Mouse (Mus musculus) limb, embryonic 12.5 days (tissue): ENCODE results near the gene Cyp4f18. TPM values are rescaled to one million over a fixed set of nuclear protein-coding genes. Genes with fewer than 3 reads are reported as not detected.

Experiments
- ATAC-seq: fragments of 200-750 bp; cut with Nextera tagmentation; 2 replicates; pipeline ENCODE4 v1.8.0; 2017; ENCODE audit warnings: low read depth, moderate TSS enrichment; ENCODE audit not compliant: insufficient number of reproducible peaks, insufficient read depth, low FRiP score, low TSS enrichment
- H3K27ac ChIP-seq: fragments of 300-500 bp; sonication (generic); 2 replicates; pipeline ENCODE4 v1.5.1; 2016; ENCODE audit warnings: mild to moderate bottlenecking, moderate library complexity
- H3K27me3 ChIP-seq: fragments of 300-500 bp; sonication (generic); 2 replicates; pipeline ENCODE4 v1.6.1; 2016; ENCODE audit warnings: mild to moderate bottlenecking, moderate library complexity
- H3K36me3 ChIP-seq: fragments of 300-500 bp; sonication (generic); 2 replicates; pipeline ENCODE4 v1.6.1; 2016; ENCODE audit warnings: mild to moderate bottlenecking, moderate library complexity
- H3K4me1 ChIP-seq: fragments of 300-500 bp; sonication (generic); replicated peaks from 2 replicates; pipeline ENCODE4 v1.6.1; 2016
- H3K4me2 ChIP-seq: fragments of 300-500 bp; sonication (generic); 2 replicates; pipeline ENCODE4 v1.6.1; 2016; ENCODE audit warnings: mild to moderate bottlenecking, moderate library complexity
- H3K4me3 ChIP-seq: fragments of 300-500 bp; sonication (generic); replicated peaks from 2 replicates; pipeline ENCODE4 v1.5.1; 2016; ENCODE audit warnings: mild to moderate bottlenecking
- H3K9ac ChIP-seq: fragments of 300-500 bp; sonication (generic); replicated peaks from 2 replicates; pipeline ENCODE4 v1.6.1; 2016; ENCODE audit warnings: mild to moderate bottlenecking, moderate library complexity
- H3K9me3 ChIP-seq: fragments of 300-500 bp; sonication (generic); 2 replicates; pipeline ENCODE4 v1.6.1; 2016; ENCODE audit warnings: mild to moderate bottlenecking, moderate library complexity
- WGBS: fragments of 180-500 bp; shearing (Covaris S2); methylation state at CpG from one replicate; pipeline ENCODE4 v1.1.7; 2016; 5-methylcytosine and 5-hydroxymethylcytosine counted together
- polyA plus RNA-seq: library from polyadenylated mRNA; unstranded; fragments of >200 nt; fragmentation: Nextera tagmentation; extraction: Ambion mirVana; gene quantifications from 2 replicates; pipeline ENCODE4 v1.2.1, GENCODE M21; 2016

The Cyp4f18 gene
- polyA plus RNA-seq, 1 experiment from 2014 or later: 0.66 TPM

- Histone ChIP-seq H3K4me1 (peaks cover 10% of the 10 kb centered on the region), H3K27ac (no peak overlapping the region), H3K27me3 (no peaks in the 10 kb centered on the region), H3K4me2 (peak overlapping the region; percentile 58; the same call in 1 of the 2 replicates), H3K9me3 (peaks cover 22% of the 10 kb centered on the region), H3K36me3 (peaks cover 24% of the 10 kb centered on the region), H3K9ac (no peak overlapping the region), H3K4me3 (no peak overlapping the region)
- ATAC-seq: no peak
- WGBS: 96% methylated on average over 1 of the region's 1 CpGs
Observed at GRCm38 (mm10) chr8:71952489-71952888, 56.9 kb downstream of the Cyp4f18 start.

GRCm38 (mm10) chr8:71951436-71952161 lies 57.8 kb downstream of the Cyp4f18 start:
- Histone ChIP-seq H3K9ac (peak overlapping the region; percentile 78), H3K4me1 (peaks cover 10% of the 10 kb centered on the region), H3K9me3 (peaks cover 21% of the 10 kb centered on the region), H3K27me3 (no peaks in the 10 kb centered on the region), H3K36me3 (peaks cover 24% of the 10 kb centered on the region), H3K27ac (peak overlapping the region; percentile 62), H3K4me3 (peak overlapping the region; percentile 73), H3K4me2 (peak overlapping the region; percentile 58)
- ATAC-seq: no peak
- 37% methylated on average over 14 of the region's 14 CpGs for WGBS

- Histone ChIP-seq H3K9ac (peak within 1 kb of the TSS; percentile 78), H3K4me1 (peaks cover 10% of the 10 kb centered on the region), H3K4me3 (peak within 1 kb of the TSS; percentile 73), H3K36me3 (peaks cover 24% of the 10 kb centered on the region), H3K9me3 (peaks cover 15% of the 10 kb centered on the region), H3K27ac (peak within 1 kb of the TSS; percentile 87), H3K27me3 (no peaks in the 10 kb centered on the region), H3K4me2 (peak within 1 kb of the TSS; percentile 58)
- 4% methylated on average over 34 of the region's 34 CpGs for WGBS
- peak; percentile 100 for ATAC-seq
Observed at GRCm38 (mm10) chr8:71950482-71951221, 58.8 kb downstream of the Cyp4f18 start, which contains the start of gene Zfp961. Gene Zfp961, plus strand, starts transcription at chr8:71951038.

- H3K4me1 ChIP-seq: peaks cover 10% of the 10 kb centered on the region
- no peak overlapping the region for H3K4me3 ChIP-seq
- no peak overlapping the region for H3K4me2 ChIP-seq
- no peaks in the 10 kb centered on the region for H3K9me3 ChIP-seq
- peaks cover 8% of the 10 kb centered on the region; the same call in 1 of the 2 replicates for H3K36me3 ChIP-seq
- 87% methylated on average over 5 of the region's 5 CpGs for WGBS
- no peak overlapping the region for H3K9ac ChIP-seq
- ATAC-seq: no peak
- no peak overlapping the region for H3K27ac ChIP-seq
- peaks cover 4% of the 10 kb centered on the region; the same call in 1 of the 2 replicates for H3K27me3 ChIP-seq
Observed at GRCm38 (mm10) chr8:71948624-71949023, 60.8 kb downstream of the Cyp4f18 start.

- no peak for ATAC-seq
- Histone ChIP-seq H3K9ac (no peak overlapping the region), H3K4me2 (no peak overlapping the region), H3K4me3 (no peak overlapping the region), H3K9me3 (no peaks in the 10 kb centered on the region), H3K36me3 (no peaks in the 10 kb centered on the region), H3K27ac (no peak overlapping the region), H3K4me1 (no peaks in the 10 kb centered on the region), H3K27me3 (peaks cover 4% of the 10 kb centered on the region; the same call in 1 of the 2 replicates)
- WGBS: 83% methylated on average over 1 of the region's 1 CpGs
Observed at GRCm38 (mm10) chr8:71941776-71942175, 67.7 kb downstream of the Cyp4f18 start.

GRCm38 (mm10) chr8:71940293-71941208 lies 68.9 kb downstream of the Cyp4f18 start:
- Histone ChIP-seq H3K27ac (no peak overlapping the region), H3K4me3 (no peak overlapping the region), H3K9ac (no peak overlapping the region), H3K9me3 (peaks cover 4% of the 10 kb centered on the region; the same call in 1 of the 2 replicates), H3K4me1 (no peaks in the 10 kb centered on the region), H3K27me3 (peaks cover 4% of the 10 kb centered on the region; the same call in 1 of the 2 replicates), H3K4me2 (no peak overlapping the region), H3K36me3 (no peaks in the 10 kb centered on the region)
- WGBS: 81% methylated on average over 2 of the region's 2 CpGs
- no peak for ATAC-seq

Other genes with a start within 250 kb of the Cyp4f18 start
- 5.6 and 6.0 TPM in 2 replicates for gene Zfp709, start 127.6 kb downstream of the Cyp4f18 start, polyA plus RNA-seq
- gene Zfp882, start 101.0 kb downstream of the Cyp4f18 start, polyA plus RNA-seq: 10.0 and 10.2 TPM in 2 replicates
- gene Zfp617, start 101.0 kb downstream of the Cyp4f18 start, polyA plus RNA-seq: 30.9 and 32.8 TPM in 2 replicates
- 19.2 and 20.7 TPM in 2 replicates for gene Zfp961, start 58.6 kb downstream of the Cyp4f18 start, polyA plus RNA-seq
- not detected in 2 replicates for gene Olfr372, start 31.6 kb upstream of the Cyp4f18 start, polyA plus RNA-seq
- not detected in 2 replicates for gene Olfr373, start 73.6 kb upstream of the Cyp4f18 start, polyA plus RNA-seq
- gene Olfr374, start 97.4 kb upstream of the Cyp4f18 start, polyA plus RNA-seq: not detected in 2 replicates
- gene Tpm4, start 125.3 kb upstream of the Cyp4f18 start, polyA plus RNA-seq: 668 and 683 TPM in 2 replicates
- gene Rab8a, start 151.6 kb upstream of the Cyp4f18 start, polyA plus RNA-seq: 117 TPM in 2 replicates
- not detected in 2 replicates for gene Hsh2d, start 180.0 kb upstream of the Cyp4f18 start, polyA plus RNA-seq
- gene Cib3, start 203.2 kb upstream of the Cyp4f18 start, polyA plus RNA-seq: not detected in 2 replicates
- not detected in 2 replicates for gene Gm11034, start 204.0 kb upstream of the Cyp4f18 start, polyA plus RNA-seq
- 63.5 and 64.2 TPM in 2 replicates for gene Fam32a, start 210.1 kb upstream of the Cyp4f18 start, polyA plus RNA-seq
- gene Ap1m1, start 230.4 kb upstream of the Cyp4f18 start, polyA plus RNA-seq: 122 and 123 TPM in 2 replicates